Mouse (Mus musculus) hindbrain, embryonic 12.5 days (tissue): ENCODE measurements around the gene Oip5. TPM values are rescaled to one million over a fixed set of nuclear protein-coding genes. Genes with fewer than 3 reads are reported as not detected.
A peak's percentile ranks its signal among the peaks of the same experiment; 100 is the strongest.
"Not testable (repeated sequence)": the region's sequence is repeated elsewhere in the genome, so short reads cannot be mapped to it uniquely, and the experiment has no call there.

Experiments used
- ATAC-seq: fragments of 200-750 bp; cut with Nextera tagmentation; 2 replicates; pipeline ENCODE4 v1.8.0; 2017; ENCODE audit warnings: moderate TSS enrichment; ENCODE audit not compliant: low FRiP score
- H3K27ac ChIP-seq: fragments of 300-500 bp; sonication (generic); 2 replicates; pipeline ENCODE4 v1.5.1; 2016; ENCODE audit warnings: mild to moderate bottlenecking
- H3K27me3 ChIP-seq: fragments of 300-500 bp; sonication (generic); 2 replicates; pipeline ENCODE4 v1.6.1; 2016; ENCODE audit warnings: mild to moderate bottlenecking
- H3K36me3 ChIP-seq: fragments of 300-500 bp; sonication (generic); 2 replicates; pipeline ENCODE4 v1.6.1; 2016; ENCODE audit warnings: mild to moderate bottlenecking
- H3K4me1 ChIP-seq: fragments of 300-500 bp; sonication (generic); 2 replicates; pipeline ENCODE4 v1.6.1; 2016
- H3K4me2 ChIP-seq: fragments of 300-500 bp; sonication (generic); replicated peaks from 2 replicates; pipeline ENCODE4 v1.6.1; 2016; ENCODE audit warnings: mild to moderate bottlenecking
- H3K4me3 ChIP-seq: fragments of 300-500 bp; sonication (generic); 2 replicates; pipeline ENCODE4 v1.5.1; 2016; ENCODE audit warnings: mild to moderate bottlenecking
- H3K9ac ChIP-seq: fragments of 300-500 bp; sonication (generic); 2 replicates; pipeline ENCODE4 v1.6.1; 2016; ENCODE audit warnings: mild to moderate bottlenecking, moderate library complexity
- H3K9me3 ChIP-seq: fragments of 300-500 bp; sonication (generic); replicated peaks from 2 replicates; pipeline ENCODE4 v1.6.1; 2016; ENCODE audit warnings: mild to moderate bottlenecking
- WGBS: fragments of 180-500 bp; shearing (Covaris S2); methylation state at CpG from one replicate; pipeline ENCODE4 v1.1.7; 2016; 5-methylcytosine and 5-hydroxymethylcytosine counted together
- polyA plus RNA-seq: library from polyadenylated mRNA; unstranded; fragments of >200 nt; fragmentation: Nextera tagmentation; extraction: Ambion mirVana; gene quantifications from 2 replicates; pipeline ENCODE4 v1.2.1, GENCODE M21; 2016

Gene Oip5
- polyA plus RNA-seq, 1 experiment from 2014 or later, result 22.6 TPM

DNA sequence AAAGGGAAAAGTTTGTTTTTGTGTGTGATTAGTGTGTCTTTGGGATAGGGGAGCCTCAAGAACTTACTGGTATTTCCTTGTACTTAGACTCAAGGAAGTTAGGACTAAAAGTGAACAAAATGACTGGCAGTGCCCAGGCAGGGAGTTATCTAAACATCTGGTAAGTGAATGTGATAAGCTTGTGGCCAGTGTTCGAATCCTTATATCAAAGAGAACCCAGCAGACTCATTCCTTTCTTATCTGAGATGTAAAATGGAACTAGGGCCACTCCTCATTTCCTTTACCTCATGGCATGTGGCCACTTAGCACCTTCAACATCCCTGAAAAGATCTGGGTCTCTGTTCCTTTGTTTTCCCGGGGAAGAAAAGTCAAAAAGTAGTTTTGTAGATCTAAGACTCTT is 14.4 kb downstream of the Oip5 start:
- 80% methylated on average over 2 of the region's 2 CpGs for WGBS
- Histone ChIP-seq H3K9ac (no peak overlapping the region), H3K36me3 (peaks cover 55% of the 10 kb centered on the region), H3K4me2 (no peak overlapping the region), H3K27me3 (no peaks in the 10 kb centered on the region), H3K9me3 (no peaks in the 10 kb centered on the region), H3K4me1 (peaks cover 4% of the 10 kb centered on the region; the same call in 1 of the 2 replicates), H3K27ac (no peak overlapping the region), H3K4me3 (no peak overlapping the region)
- no peak for ATAC-seq

DNA sequence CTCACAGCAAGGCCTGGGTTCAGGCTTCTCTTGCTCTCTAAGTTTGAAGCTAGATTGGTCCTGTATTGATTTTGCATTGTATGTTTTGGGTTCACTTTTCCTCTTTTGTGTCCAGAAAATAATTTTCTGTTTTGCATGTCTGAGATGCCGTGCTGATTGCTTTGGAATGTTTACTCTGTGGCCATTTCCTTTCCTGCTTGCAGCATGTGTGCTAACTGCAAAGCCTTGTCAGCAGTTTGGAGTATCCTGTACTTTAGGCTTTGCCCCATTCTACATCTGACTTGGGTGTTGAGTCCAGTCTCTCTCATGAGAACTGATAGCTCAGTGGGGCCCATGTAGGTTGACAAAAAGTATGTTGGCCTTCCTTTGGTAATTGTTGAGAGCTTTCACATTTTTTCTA is 15.8 kb downstream of the Oip5 start:
- Histone ChIP-seq H3K9ac (no peak overlapping the region), H3K36me3 (peaks cover 53% of the 10 kb centered on the region), H3K4me1 (peaks cover 6% of the 10 kb centered on the region; the same call in 1 of the 2 replicates), H3K4me2 (no peak overlapping the region), H3K27ac (no peak overlapping the region), H3K9me3 (no peaks in the 10 kb centered on the region), H3K27me3 (no peaks in the 10 kb centered on the region), H3K4me3 (no peak overlapping the region)
- ATAC-seq, result no peak
- WGBS, result 68% methylated on average over 1 of the region's 1 CpGs

DNA sequence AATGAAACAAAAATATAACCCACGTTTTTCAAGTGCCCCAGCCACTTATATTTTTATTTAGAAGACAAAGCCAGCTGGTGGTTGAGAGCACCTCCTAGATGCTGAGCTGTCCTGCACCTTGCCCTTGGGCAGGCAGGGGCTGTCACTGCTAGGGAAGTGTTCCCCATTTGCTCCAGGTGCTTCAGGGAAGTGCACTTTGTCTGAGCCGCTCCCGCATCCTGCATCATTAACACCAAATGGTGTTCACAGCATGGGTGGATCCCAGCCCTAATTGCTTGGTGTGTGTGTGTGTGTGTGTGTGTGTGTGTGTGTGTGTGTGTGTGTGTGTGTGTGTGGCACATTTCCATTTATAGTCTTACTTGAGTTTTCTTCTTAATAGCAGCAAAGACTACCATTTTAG is 16.7 kb downstream of the Oip5 start:
- not testable (repeated sequence) for H3K9ac ChIP-seq, H3K4me3 ChIP-seq, H3K9me3 ChIP-seq, H3K27me3 ChIP-seq, H3K27ac ChIP-seq, ATAC-seq, H3K4me1 ChIP-seq, H3K4me2 ChIP-seq
- H3K36me3 ChIP-seq, result peaks cover 52% of the 10 kb centered on the region
- 78% methylated on average over 3 of the region's 3 CpGs for WGBS

DNA sequence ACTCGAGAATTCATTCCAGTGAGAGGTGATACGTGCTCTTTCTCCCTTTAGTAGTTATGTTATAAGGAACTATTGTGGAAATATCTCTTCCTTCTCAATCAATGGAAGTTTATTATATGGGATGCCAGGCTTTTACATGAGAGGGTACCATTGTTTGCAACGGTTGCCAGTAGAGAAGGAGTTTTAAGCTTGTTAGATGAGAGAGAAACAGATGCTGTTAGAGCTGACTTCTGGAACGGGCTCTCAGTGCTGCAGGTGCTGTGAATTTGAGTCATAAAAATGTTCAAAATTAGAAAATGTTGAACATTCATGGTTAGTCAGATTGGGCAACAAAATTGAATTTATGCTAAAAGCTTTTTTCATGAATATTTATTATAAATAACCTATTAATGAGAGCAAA is 17.2 kb downstream of the Oip5 start:
- H3K27me3 ChIP-seq, result no peaks in the 10 kb centered on the region
- peaks cover 52% of the 10 kb centered on the region for H3K36me3 ChIP-seq
- H3K4me3 ChIP-seq, result no peak overlapping the region
- H3K27ac ChIP-seq, result no peak overlapping the region
- H3K4me2 ChIP-seq, result no peak overlapping the region
- no peak overlapping the region for H3K9ac ChIP-seq
- H3K9me3 ChIP-seq, result no peaks in the 10 kb centered on the region
- ATAC-seq, result no peak
- H3K4me1 ChIP-seq, result peaks cover 10% of the 10 kb centered on the region; the same call in 1 of the 2 replicates
- WGBS, result 88% methylated on average over 4 of the region's 4 CpGs

DNA sequence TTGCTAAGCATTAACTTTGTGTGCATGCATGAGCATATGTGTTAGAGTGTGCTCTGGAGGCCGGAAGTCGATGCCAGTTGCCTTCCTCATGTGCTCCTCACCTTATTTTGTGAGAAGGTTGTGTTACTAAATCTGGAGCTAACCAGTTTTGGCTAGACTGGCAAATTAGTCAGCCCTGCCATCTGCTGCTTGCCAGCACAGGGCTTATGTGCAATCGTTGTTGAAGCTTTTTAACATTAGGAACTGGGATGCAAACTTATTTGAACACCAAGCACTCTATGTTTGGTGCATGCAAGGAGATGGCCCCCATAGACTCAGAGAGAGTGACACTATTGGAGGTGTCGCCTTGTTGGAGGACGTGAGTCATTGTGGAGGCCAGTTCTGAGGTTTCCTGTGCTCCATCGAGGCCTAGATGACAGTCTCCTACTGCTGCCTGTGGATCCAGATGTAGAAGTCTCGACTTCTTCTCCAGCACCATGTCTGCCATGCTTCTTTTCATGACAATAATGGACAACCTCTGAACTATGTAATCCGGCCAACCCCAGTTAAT is 21.4 kb downstream of the Oip5 start:
- Histone ChIP-seq H3K9ac (no peak overlapping the region), H3K27ac (no peak overlapping the region), H3K4me2 (no peak overlapping the region), H3K4me1 (peaks cover 24% of the 10 kb centered on the region), H3K9me3 (no peaks in the 10 kb centered on the region), H3K36me3 (peaks cover 43% of the 10 kb centered on the region), H3K27me3 (no peaks in the 10 kb centered on the region), H3K4me3 (no peak overlapping the region)
- ATAC-seq, result no peak
- 95% methylated on average over 8 of the region's 8 CpGs for WGBS

DNA sequence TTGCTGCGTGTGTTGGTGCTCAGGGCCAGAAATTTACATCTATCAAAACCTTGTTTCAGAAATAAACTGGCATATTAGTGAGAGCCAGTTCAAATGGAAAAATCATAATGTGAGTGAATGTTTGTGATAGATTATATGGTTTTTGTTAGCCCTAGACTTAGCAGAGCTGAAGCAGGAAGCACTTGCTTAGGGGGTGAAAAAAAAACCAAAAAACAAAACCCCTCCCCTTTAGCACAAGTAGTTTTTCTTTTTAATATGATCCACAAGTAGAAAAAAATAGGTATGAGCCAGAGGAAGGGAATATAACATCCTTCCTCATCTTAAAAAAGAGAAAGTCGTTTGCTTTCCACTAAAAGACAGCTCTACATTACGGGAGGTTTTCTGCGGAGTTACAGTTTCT is 23.0 kb downstream of the Oip5 start:
- peaks cover 32% of the 10 kb centered on the region for H3K36me3 ChIP-seq

DNA sequence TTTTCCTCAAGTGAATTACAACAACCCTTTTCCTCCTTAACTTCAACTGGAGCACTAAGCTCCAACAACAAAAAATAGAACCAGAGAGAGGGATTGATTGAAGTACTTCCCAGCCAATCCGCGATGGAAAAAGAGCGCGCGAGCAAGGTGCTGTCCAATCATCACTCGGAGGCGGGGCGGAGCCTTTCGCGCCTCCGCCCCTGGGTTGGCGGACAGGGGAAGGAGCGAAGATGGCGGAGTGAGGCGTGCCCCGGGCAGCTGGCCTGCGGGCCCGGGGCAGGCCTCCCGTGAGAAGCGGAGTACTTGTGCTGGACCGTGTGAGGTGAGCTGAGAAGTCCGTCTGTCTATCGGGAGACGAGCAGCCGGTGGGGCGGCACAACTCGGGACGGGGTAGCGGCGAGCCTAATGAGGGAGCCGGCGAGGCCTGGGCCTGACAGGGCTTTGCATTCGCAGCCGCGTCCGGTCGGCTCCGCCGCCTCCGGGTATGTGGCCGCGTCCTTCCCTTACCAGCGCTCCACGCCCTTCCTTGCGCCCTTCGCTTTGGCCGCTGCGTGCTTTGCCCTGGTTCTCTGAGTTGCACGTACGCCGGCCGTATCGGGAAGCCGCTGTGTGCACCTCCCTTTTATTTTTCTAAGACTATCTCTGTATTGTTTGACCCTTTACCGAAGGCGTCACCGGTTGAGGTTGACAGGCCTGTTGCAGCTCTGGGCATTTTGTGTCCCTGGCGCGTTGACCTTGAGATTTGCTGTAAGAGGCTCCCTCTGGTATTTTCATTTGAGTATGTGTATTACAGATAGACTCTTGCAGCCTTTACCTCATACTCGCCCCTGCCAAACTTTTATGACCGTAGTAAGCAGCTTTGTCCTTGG is 23.9 kb downstream of the Oip5 start:
- peaks cover 20% of the 10 kb centered on the region for H3K4me1 ChIP-seq
- under 1% methylated on average over 61 of the region's 61 CpGs for WGBS

More for the DNA sequence above, 23.0 kb downstream of the Oip5 start:
- Histone ChIP-seq H3K9me3 (no peaks in the 10 kb centered on the region), H3K27me3 (no peaks in the 10 kb centered on the region), H3K27ac (no peak overlapping the region), H3K4me1 (peaks cover 20% of the 10 kb centered on the region), H3K9ac (peak overlapping the region; percentile 91), H3K4me2 (peak overlapping the region; percentile 57), H3K4me3 (peak overlapping the region; percentile 96)
- ATAC-seq, result no peak
- WGBS, result 59% methylated on average over 4 of the region's 4 CpGs

DNA sequence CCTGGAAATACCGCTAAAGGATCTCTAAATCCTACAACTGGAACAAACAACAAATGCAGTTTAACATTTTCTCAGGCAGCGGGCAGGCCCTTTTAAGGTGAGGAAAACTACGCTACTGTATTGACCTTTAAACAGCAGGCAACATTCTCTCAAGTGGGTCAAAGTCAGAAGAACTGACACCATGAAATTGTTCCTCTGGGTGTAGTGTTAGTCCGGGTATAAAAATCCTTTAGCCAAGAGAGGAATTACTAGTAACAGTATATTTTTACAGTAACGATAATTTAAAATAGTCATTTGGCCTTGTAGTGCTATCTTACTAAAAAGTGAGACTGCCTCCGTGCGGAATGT is 24.5 kb downstream of the Oip5 start:
- H3K27ac ChIP-seq, result peak overlapping the region; percentile 70

More for the DNA sequence above, 23.9 kb downstream of the Oip5 start:
- Histone ChIP-seq H3K36me3 (peaks cover 25% of the 10 kb centered on the region), H3K4me2 (peak overlapping the region; percentile 57), H3K9me3 (no peaks in the 10 kb centered on the region), H3K27ac (peak overlapping the region; percentile 86), H3K9ac (peak overlapping the region; percentile 91), H3K27me3 (no peaks in the 10 kb centered on the region), H3K4me3 (peak overlapping the region; percentile 96)
- ATAC-seq, result peak; percentile 98

DNA sequence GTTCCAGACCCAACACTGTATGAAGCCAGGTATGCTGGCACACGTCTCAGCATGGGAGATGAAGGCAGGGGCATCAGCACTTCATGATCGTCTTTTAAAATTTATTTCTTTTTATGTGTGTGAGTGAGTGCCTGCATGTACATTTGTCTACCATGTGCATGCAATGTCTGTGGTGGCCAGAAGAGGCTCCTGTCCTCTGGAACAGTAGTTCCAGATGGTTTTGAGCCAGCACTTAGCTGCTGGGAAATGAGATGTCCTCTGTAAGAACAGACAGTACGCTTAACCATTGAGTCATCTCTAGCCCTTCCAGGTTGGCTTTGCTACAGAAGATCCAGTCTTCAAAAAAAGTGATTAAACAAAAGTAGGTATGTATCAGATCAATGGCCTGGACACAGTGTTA is 27.0 kb downstream of the Oip5 start:
- Histone ChIP-seq H3K9ac (no peak overlapping the region), H3K4me1 (peaks cover 16% of the 10 kb centered on the region), H3K9me3 (no peaks in the 10 kb centered on the region), H3K27ac (no peak overlapping the region), H3K27me3 (no peaks in the 10 kb centered on the region), H3K4me3 (no peak overlapping the region), H3K36me3 (0 out of 2 replicates have a peak, but pooled peaks cover 1% of the 10 kb centered on the region), H3K4me2 (no peak overlapping the region)
- ATAC-seq, result no peak
- 89% methylated on average over 3 of the region's 3 CpGs for WGBS

More for the DNA sequence above, 24.5 kb downstream of the Oip5 start:
- ATAC-seq, result peak; percentile 61
- Histone ChIP-seq H3K9me3 (no peaks in the 10 kb centered on the region), H3K27me3 (no peaks in the 10 kb centered on the region), H3K36me3 (peaks cover 20% of the 10 kb centered on the region), H3K4me2 (peak overlapping the region; percentile 47), H3K4me1 (peaks cover 20% of the 10 kb centered on the region), H3K4me3 (peak overlapping the region; percentile 96; the same call in 1 of the 2 replicates), H3K9ac (peak overlapping the region; percentile 24)
- 13% methylated on average over 7 of the region's 7 CpGs for WGBS

DNA sequence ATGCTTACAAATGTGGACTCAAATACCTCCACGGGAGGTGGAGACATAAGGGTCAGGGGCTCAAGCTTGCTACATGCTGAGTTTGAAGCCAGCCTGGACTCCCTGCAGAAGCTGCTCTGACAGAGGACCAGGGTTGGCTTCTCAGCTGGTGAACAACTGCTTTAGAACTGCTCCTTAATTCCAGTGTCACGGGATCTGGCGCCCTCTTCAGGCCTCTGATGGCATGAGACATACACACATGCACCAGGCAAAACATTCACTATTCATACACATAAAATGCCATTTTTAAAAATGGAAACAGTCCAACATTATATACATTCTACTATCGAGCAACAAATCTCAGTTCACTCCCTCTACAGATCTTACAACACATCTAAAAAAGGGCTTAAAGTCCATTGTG is 30.9 kb downstream of the Oip5 start:
- Histone ChIP-seq H3K9me3 (no peaks in the 10 kb centered on the region), H3K36me3 (0 out of 2 replicates have a peak, but pooled peaks cover 4% of the 10 kb centered on the region), H3K4me2 (no peak overlapping the region), H3K4me3 (no peak overlapping the region), H3K27ac (no peak overlapping the region), H3K27me3 (no peaks in the 10 kb centered on the region), H3K9ac (no peak overlapping the region), H3K4me1 (no peaks in the 10 kb centered on the region)
- 19% methylated on average over 4 of the region's 4 CpGs for WGBS
- no peak for ATAC-seq

DNA sequence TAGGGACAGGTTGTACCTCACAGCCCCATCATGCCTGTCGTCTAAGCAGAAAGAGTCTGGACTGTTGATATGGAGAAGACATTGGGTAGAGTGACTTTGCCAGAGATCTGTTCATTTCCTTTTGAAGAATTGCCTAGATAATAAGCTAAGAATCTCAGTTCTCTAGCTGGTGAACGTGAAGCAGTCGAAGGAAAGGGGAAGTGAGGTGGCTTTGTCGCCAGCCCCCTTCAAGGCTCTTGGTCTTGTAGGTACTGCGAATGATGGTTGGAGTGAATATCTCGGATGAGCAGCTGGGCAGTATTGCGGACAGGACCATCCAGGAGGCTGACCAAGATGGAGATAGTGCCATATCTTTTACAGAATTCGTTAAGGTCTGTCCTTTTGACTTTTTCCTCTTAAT is 34.0 kb downstream of the Oip5 start:
- H3K9me3 ChIP-seq, result no peaks in the 10 kb centered on the region
- H3K9ac ChIP-seq, result no peak overlapping the region
- no peaks in the 10 kb centered on the region for H3K27me3 ChIP-seq
- H3K36me3 ChIP-seq, result peaks cover 9% of the 10 kb centered on the region; the same call in 1 of the 2 replicates
- H3K4me2 ChIP-seq, result no peak overlapping the region
- no peak overlapping the region for H3K4me3 ChIP-seq
- no peak for ATAC-seq
- no peaks in the 10 kb centered on the region for H3K4me1 ChIP-seq
- WGBS, result 88% methylated on average over 8 of the region's 8 CpGs
- no peak overlapping the region for H3K27ac ChIP-seq

DNA sequence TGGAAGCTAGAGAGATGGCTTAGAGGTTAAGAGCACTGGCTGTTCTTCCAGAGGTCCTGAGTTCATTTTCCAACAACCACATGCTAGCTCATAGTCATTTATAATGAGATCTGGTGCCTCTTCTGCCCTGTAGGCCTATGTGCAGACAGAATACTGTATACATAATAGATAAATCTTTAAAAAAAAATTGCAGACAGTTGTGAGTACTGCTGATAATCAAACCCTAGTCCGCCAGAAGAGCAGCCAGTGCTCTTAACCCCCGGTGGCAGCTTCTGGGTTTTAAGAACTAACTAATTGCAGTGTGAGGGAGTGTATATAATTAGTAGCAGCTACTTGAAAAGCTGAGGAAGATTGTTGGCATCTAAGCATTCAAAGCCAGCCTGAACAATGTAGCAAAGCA is 34.8 kb downstream of the Oip5 start:
- H3K4me3 ChIP-seq, result no peak overlapping the region
- no peak for ATAC-seq
- WGBS, result 73% methylated on average over 2 of the region's 2 CpGs
- H3K9me3 ChIP-seq, result no peaks in the 10 kb centered on the region
- H3K4me2 ChIP-seq, result no peak overlapping the region
- no peaks in the 10 kb centered on the region for H3K4me1 ChIP-seq
- H3K36me3 ChIP-seq, result peaks cover 9% of the 10 kb centered on the region; the same call in 1 of the 2 replicates
- no peak overlapping the region for H3K9ac ChIP-seq
- H3K27ac ChIP-seq, result no peak overlapping the region
- no peaks in the 10 kb centered on the region for H3K27me3 ChIP-seq
